Mouse (Mus musculus): Measurements from ENCODE around the gene Olfr979. TPM values are rescaled to one million over a fixed set of nuclear protein-coding genes. Genes with fewer than 3 reads are reported as not detected.
"Not testable (repeated sequence)": the region's sequence is repeated elsewhere in the genome, so short reads cannot be mapped to it uniquely, and the experiment has no call there.

The Olfr979 gene
- not detected for total RNA-seq (2021)
- long read RNA-seq, experiment 1 = 0 reads
- long read RNA-seq, experiment 2 = 0 reads

GRCm38 (mm10) chr9:40003365-40003764 lies at the start of gene Olfr979:
Gene Olfr979 (minus strand): TSS chr9:40003465.
- DNase-seq = no peak
- intact Hi-C loops (cut with DNase I) = no loop called here

GRCm38 (mm10) chr9:40050138-40050537 lies 46.9 kb upstream of the Olfr979 start:
- no peak for DNase-seq
- intact Hi-C loops (cut with DNase I) = no loop called here

- no peak for DNase-seq
- intact Hi-C loops (cut with DNase I) = no loop called here
Observed at GRCm38 (mm10) chr9:40021164-40021563, 17.9 kb upstream of the Olfr979 start, which contains the start of gene Olfr981. Gene Olfr981 (plus strand): TSS chr9:40021464.

- intact Hi-C loops (cut with DNase I) = no loop called here
- no peak for DNase-seq
Observed at GRCm38 (mm10) chr9:40009482-40009881, 6.2 kb upstream of the Olfr979 start, which contains the start of gene Olfr980. Gene Olfr980 (minus strand): TSS chr9:40009582.

- no peak for DNase-seq
- intact Hi-C loops (cut with DNase I) = no loop called here
Observed at GRCm38 (mm10) chr9:39991813-39992212, 11.5 kb downstream of the Olfr979 start, which contains the start of gene Olfr978. Gene Olfr978 (plus strand): TSS chr9:39992113.

GRCm38 (mm10) chr9:39976581-39977145 lies 26.6 kb downstream of the Olfr979 start:
- intact Hi-C loops (cut with DNase I); DNase-seq: not testable (repeated sequence)

GRCm38 (mm10) chr9:39961033-39961432 lies 42.2 kb downstream of the Olfr979 start, which contains the start of gene Olfr976:
Gene Olfr976 (minus strand): TSS chr9:39961133.
- DNase-seq; intact Hi-C loops (cut with DNase I): not testable (repeated sequence)

- intact Hi-C loops (cut with DNase I) = no loop called here
- DNase-seq = no peak
Observed at GRCm38 (mm10) chr9:39951946-39952345, 51.3 kb downstream of the Olfr979 start, which contains the start of gene Olfr975. Gene Olfr975 (minus strand): TSS chr9:39952046.

Other genes with a start within 250 kb of the Olfr979 start
- not detected for gene Olfr968, start 220.2 kb downstream of the Olfr979 start, total RNA-seq (2021)
- gene Olfr969, start 212.5 kb downstream of the Olfr979 start, total RNA-seq (2021) = not detected
- gene Olfr970, start 194.6 kb downstream of the Olfr979 start, total RNA-seq (2021) = not detected
- not detected for gene Olfr971, start 166.6 kb downstream of the Olfr979 start, total RNA-seq (2021)
- gene Olfr972, start 137.0 kb downstream of the Olfr979 start, total RNA-seq (2021) = not detected
- gene Olfr229, start 96.1 kb downstream of the Olfr979 start, total RNA-seq (2021) = not detected
- gene Olfr974, start 66.0 kb downstream of the Olfr979 start, total RNA-seq (2021) = not detected
- gene Olfr975, start 51.4 kb downstream of the Olfr979 start, total RNA-seq (2021) = not detected
- gene Olfr976, start 42.3 kb downstream of the Olfr979 start, total RNA-seq (2021) = not detected
- not detected for gene Olfr978, start 11.4 kb downstream of the Olfr979 start, total RNA-seq (2021)
- gene Olfr980, start 6.1 kb upstream of the Olfr979 start, total RNA-seq (2021) = not detected
- gene Olfr981, start 18.0 kb upstream of the Olfr979 start, total RNA-seq (2021) = not detected
- not detected for gene Olfr982, start 70.4 kb upstream of the Olfr979 start, total RNA-seq (2021)
- not detected for gene Olfr983, start 90.1 kb upstream of the Olfr979 start, total RNA-seq (2021)
- not detected for gene Olfr984, start 110.7 kb upstream of the Olfr979 start, total RNA-seq (2021)
- gene Olfr985, start 126.7 kb upstream of the Olfr979 start, total RNA-seq (2021) = not detected
- not detected for gene Tmem225, start 144.7 kb upstream of the Olfr979 start, total RNA-seq (2021)
- gene Olfr986, start 177.5 kb upstream of the Olfr979 start, total RNA-seq (2021) = not detected
- gene Zfp202, start 188.9 kb upstream of the Olfr979 start, total RNA-seq (2021) = 1 to 10 TPM; 2.0 TPM